Mouse (Mus musculus) left cerebral cortex, adult 11 months (tissue): Measurements from ENCODE around the gene Gm13698.
"Not testable (repeated sequence)": the region's sequence is repeated elsewhere in the genome, so short reads cannot be mapped to it uniquely, and the experiment has no call there.

Experiments
- DNase-seq: peaks from one replicate; pipeline ENCODE4 v3.0.0; 2022; ENCODE audit warnings: low spot score

Gene Gm13698

GRCm38 (mm10) chr2:83955393-83955792, at the start of gene Gm13698:
TSS of gene Gm13698 (plus strand) at chr2:83955693.
- not testable (repeated sequence) for DNase-seq

GRCm38 (mm10) chr2:83929478-83930088, 25.9 kb upstream of the Gm13698 start:
- DNase-seq = no peak

- DNase-seq = peak; percentile 80
These were observed 14.5 kb upstream of the Gm13698 start, which contains the start of gene Zswim2 for GRCm38 (mm10) chr2:83940931-83941361. TSS of gene Zswim2 (minus strand) at chr2:83941228.

- no peak for DNase-seq
These were observed 14.1 kb upstream of the Gm13698 start for GRCm38 (mm10) chr2:83941378-83941777.

- no peak for DNase-seq
These were observed 13.7 kb upstream of the Gm13698 start for GRCm38 (mm10) chr2:83941792-83942191.

GRCm38 (mm10) chr2:83961203-83961602, 5.7 kb downstream of the Gm13698 start, which contains the start of gene Gm13693:
TSS of gene Gm13693 (plus strand) at chr2:83961503.
- not testable (repeated sequence) for DNase-seq

- not testable (repeated sequence) for DNase-seq
These were observed 11.5 kb downstream of the Gm13698 start, which contains the start of gene Gm13695 for GRCm38 (mm10) chr2:83967013-83967412. TSS of gene Gm13695 (plus strand) at chr2:83967313.

GRCm38 (mm10) chr2:83972823-83973222, 17.3 kb downstream of the Gm13698 start, which contains the start of gene Gm13696:
TSS of gene Gm13696 (plus strand) at chr2:83973123.
- DNase-seq = not testable (repeated sequence)

- DNase-seq = not testable (repeated sequence)
These were observed 23.1 kb downstream of the Gm13698 start, which contains the start of gene Gm13694 for GRCm38 (mm10) chr2:83978633-83979032. TSS of gene Gm13694 (plus strand) at chr2:83978933.

GRCm38 (mm10) chr2:83984443-83984842, 28.9 kb downstream of the Gm13698 start, which contains the start of gene Gm13697:
TSS of gene Gm13697 (plus strand) at chr2:83984743.
- DNase-seq = not testable (repeated sequence)

GRCm38 (mm10) chr2:83990253-83990652, 34.8 kb downstream of the Gm13698 start, which contains the start of gene Gm13691:
TSS of gene Gm13691 (plus strand) at chr2:83990553.
- not testable (repeated sequence) for DNase-seq

GRCm38 (mm10) chr2:83993639-83994255, 38.3 kb downstream of the Gm13698 start:
- DNase-seq = not testable (repeated sequence)

- not testable (repeated sequence) for DNase-seq
These were observed 39.0 kb downstream of the Gm13698 start for GRCm38 (mm10) chr2:83994526-83994925.
